Mouse (Mus musculus) cortical plate, adult 2 months (tissue): ENCODE measurements around the gene Sept1.

Experiments
- CTCF ChIP-seq: fragments of 200-500 bp; IDR thresholded peaks from 2 replicates; pipeline ENCODE4 v1.5.1; 2011; ENCODE audit warnings: mild to moderate bottlenecking, control low read depth, low read length; ENCODE audit not compliant: insufficient read depth; ENCODE audit errors: extremely low read depth
- POLR2A ChIP-seq: fragments of 200-500 bp; IDR thresholded peaks from 2 replicates; pipeline ENCODE4 v1.6.1; 2011; ENCODE audit warnings: mild to moderate bottlenecking, low read length, control low read depth; ENCODE audit not compliant: insufficient read depth; ENCODE audit errors: extremely low read depth

- TF ChIP-seq CTCF (peak; percentile 51), POLR2A (no peak)
Observed at GRCm38 (mm10) chr7:127185601-127186000, 47.3 kb downstream of the Sept1 start.
